Mouse (Mus musculus): Measurements from ENCODE around the gene Nrm. TPM values are rescaled to one million over a fixed set of nuclear protein-coding genes. Genes with fewer than 3 reads are reported as not detected.

Nrm gene
- polyA plus RNA-seq, 1 experiment from 2014 or later, result 20.7 TPM

DNA sequence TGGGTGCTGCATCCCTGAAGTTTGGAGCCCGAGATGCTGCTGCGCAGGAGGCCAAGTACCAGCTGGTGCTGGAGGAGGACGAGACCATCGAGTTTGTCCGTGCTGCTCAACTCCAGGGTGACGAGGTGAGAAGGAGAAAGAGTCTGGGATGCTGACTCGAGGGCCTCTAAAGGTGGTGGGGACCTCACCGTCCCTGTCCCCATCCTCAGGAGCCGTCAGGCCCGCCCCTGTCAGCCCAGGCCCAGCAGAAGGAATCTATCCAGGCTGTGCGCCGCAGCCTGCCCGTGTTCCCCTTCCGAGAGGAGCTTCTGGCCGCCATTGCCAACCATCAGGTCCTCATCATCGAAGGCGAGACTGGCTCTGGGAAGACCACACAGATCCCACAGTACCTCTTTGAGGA is 21.8 kb downstream of the Nrm start:
- Histone ChIP-seq H3K27ac (ENCODE audit: low read length) (no peak overlapping the region), H3K9me3 (replicated peaks; ENCODE audit: control insufficient read depth, low read length) (no peaks in the 10 kb centered on the region), H3K4me1 (ENCODE audit: control insufficient read depth, low read depth, low read length) (peaks cover 11% of the 10 kb centered on the region), H3K4me2 (ENCODE audit: low read depth, low read length) (no peak overlapping the region), H3K27me3 (ENCODE audit: control insufficient read depth, insufficient read depth, low read depth, low read length) (no peaks in the 10 kb centered on the region), H3K9ac (ENCODE audit: low read depth, low read length) (no peak overlapping the region), H3K4me3 (ENCODE audit: low read depth, low read length) (no peak overlapping the region), H3K36me3 (ENCODE audit: control insufficient read depth, insufficient read depth) (peaks cover 49% of the 10 kb centered on the region)
- 89% methylated on average over 17 of the region's 17 CpGs for WGBS (ENCODE audit: insufficient replicate concordance)
- ATAC-seq (ENCODE audit: low read depth), result no peak

DNA sequence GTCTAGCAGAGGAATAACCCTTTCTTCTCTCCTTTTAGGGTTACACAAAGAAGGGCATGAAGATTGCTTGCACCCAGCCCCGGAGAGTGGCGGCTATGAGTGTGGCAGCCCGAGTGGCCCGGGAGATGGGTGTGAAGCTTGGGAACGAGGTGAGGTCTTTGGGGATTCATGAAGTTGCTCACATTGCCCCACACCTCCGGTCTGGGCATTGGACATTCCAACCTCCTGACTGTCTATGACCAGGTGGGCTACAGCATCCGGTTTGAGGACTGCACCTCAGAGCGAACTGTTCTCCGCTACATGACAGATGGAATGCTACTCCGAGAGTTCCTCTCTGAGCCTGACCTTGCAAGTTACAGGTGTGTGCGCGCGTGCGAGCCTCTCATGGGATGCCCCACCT is 22.7 kb downstream of the Nrm start:
- no peak for ATAC-seq (ENCODE audit: low read depth)
- 89% methylated on average over 14 of the region's 14 CpGs for WGBS (ENCODE audit: insufficient replicate concordance)
- H3K9ac ChIP-seq (ENCODE audit: low read depth, low read length), result no peak overlapping the region
- H3K4me3 ChIP-seq (ENCODE audit: low read depth, low read length), result no peak overlapping the region
- H3K27me3 ChIP-seq (ENCODE audit: control insufficient read depth, insufficient read depth, low read depth, low read length), result no peaks in the 10 kb centered on the region
- no peak overlapping the region for H3K4me2 ChIP-seq (ENCODE audit: low read depth, low read length)
- H3K27ac ChIP-seq (ENCODE audit: low read length), result no peak overlapping the region
- H3K4me1 ChIP-seq (ENCODE audit: control insufficient read depth, low read depth, low read length), result peaks cover 11% of the 10 kb centered on the region
- H3K36me3 ChIP-seq (ENCODE audit: control insufficient read depth, insufficient read depth), result peaks cover 54% of the 10 kb centered on the region
- no peaks in the 10 kb centered on the region for H3K9me3 ChIP-seq (replicated peaks; ENCODE audit: control insufficient read depth, low read length)

- Histone ChIP-seq H3K36me3 (ENCODE audit: control insufficient read depth, insufficient read depth) (peaks cover 66% of the 10 kb centered on the region), H3K27me3 (ENCODE audit: control insufficient read depth, insufficient read depth, low read depth, low read length) (no peaks in the 10 kb centered on the region), H3K27ac (ENCODE audit: low read length) (no peak overlapping the region), H3K4me2 (ENCODE audit: low read depth, low read length) (no peak overlapping the region), H3K4me1 (ENCODE audit: control insufficient read depth, low read depth, low read length) (no peaks in the 10 kb centered on the region), H3K4me3 (ENCODE audit: low read depth, low read length) (no peak overlapping the region), H3K9me3 (replicated peaks; ENCODE audit: control insufficient read depth, low read length) (no peaks in the 10 kb centered on the region), H3K9ac (ENCODE audit: low read depth, low read length) (no peak overlapping the region)
- ATAC-seq (ENCODE audit: low read depth), result no peak
- WGBS (ENCODE audit: insufficient replicate concordance), result 80% methylated on average over 13 of the region's 17 CpGs
Measured at GRCm38 (mm10) chr17:35887725-35888124, 26.6 kb downstream of the Nrm start.

DNA sequence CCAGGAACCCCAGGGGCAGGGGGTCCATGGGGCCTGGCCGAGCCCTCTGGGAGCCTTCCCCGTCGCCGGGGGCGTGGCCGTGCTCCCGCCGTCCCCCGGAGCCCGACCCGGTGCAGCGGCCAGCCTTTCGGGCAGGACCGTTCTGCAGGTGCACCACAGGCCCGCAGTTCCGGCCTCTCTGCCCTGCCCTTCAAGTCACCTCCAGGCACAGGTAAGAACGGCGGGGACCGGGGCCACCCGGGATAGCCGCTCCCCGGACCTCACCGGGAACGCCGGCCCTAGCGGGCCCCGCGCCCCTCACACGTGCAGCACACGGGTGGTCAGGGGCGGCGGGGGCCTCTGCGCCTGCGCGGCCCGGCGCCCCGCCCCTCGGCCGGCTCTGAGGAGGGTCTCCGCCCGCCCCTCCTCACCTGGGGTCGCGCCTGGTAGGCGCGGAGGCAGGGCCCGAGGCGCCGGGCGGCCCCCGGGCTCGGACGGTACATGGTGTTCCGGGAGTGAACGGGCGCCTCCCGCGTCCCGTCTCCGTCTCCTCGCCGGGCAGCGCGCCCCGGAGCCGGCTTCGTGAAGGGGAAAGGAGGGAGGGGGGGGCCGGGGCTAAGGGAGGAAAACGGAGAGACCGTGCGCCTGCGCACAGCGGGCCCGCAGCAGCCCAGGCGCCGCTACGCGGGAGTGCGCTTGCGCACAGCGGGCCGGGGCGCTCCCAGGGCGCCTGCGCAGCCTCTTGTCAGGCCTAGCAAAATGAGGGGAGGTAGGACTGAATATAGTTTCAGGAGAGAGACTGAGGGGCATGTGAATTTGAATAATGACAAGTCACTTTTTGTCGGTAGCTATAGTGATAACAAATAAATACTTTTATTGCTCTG is 35.9 kb downstream of the Nrm start, which contains the start of gene 2310061I04Rik:
Gene 2310061I04Rik (minus strand): TSS at position 651 of the 863 bp plus-strand sequence.
- H3K36me3 ChIP-seq (ENCODE audit: control insufficient read depth, insufficient read depth), result peaks cover 10% of the 10 kb centered on the region
- ATAC-seq (ENCODE audit: low read depth), result peak; percentile 95
- no peaks in the 10 kb centered on the region for H3K27me3 ChIP-seq (ENCODE audit: control insufficient read depth, insufficient read depth, low read depth, low read length)
- peaks cover 13% of the 10 kb centered on the region for H3K4me1 ChIP-seq (ENCODE audit: control insufficient read depth, low read depth, low read length)
- no peaks in the 10 kb centered on the region for H3K9me3 ChIP-seq (replicated peaks; ENCODE audit: control insufficient read depth, low read length)
- peak within 1 kb of the TSS; percentile 91 for H3K4me3 ChIP-seq (ENCODE audit: low read depth, low read length)
- peak within 1 kb of the TSS; percentile 80 for H3K27ac ChIP-seq (ENCODE audit: low read length)
- H3K4me2 ChIP-seq (ENCODE audit: low read depth, low read length), result peak within 1 kb of the TSS; percentile 97
- WGBS (ENCODE audit: insufficient replicate concordance), result under 1% methylated on average over 85 of the region's 86 CpGs
- H3K9ac ChIP-seq (ENCODE audit: low read depth, low read length), result peak within 1 kb of the TSS; percentile 93

GRCm38 (mm10) chr17:35897644-35898573 is 36.8 kb downstream of the Nrm start:
- no peaks in the 10 kb centered on the region for H3K9me3 ChIP-seq (replicated peaks; ENCODE audit: control insufficient read depth, low read length)
- H3K27me3 ChIP-seq (ENCODE audit: control insufficient read depth, insufficient read depth, low read depth, low read length), result no peaks in the 10 kb centered on the region
- ATAC-seq (ENCODE audit: low read depth), result peak; percentile 37; the same call in 1 of the 2 replicates
- H3K4me1 ChIP-seq (ENCODE audit: control insufficient read depth, low read depth, low read length), result peaks cover 13% of the 10 kb centered on the region
- H3K9ac ChIP-seq (ENCODE audit: low read depth, low read length), result peak overlapping the region; percentile 54
- H3K4me2 ChIP-seq (ENCODE audit: low read depth, low read length), result peak overlapping the region; percentile 97
- peaks cover 6% of the 10 kb centered on the region; the same call in 1 of the 2 replicates for H3K36me3 ChIP-seq (ENCODE audit: control insufficient read depth, insufficient read depth)
- H3K27ac ChIP-seq (ENCODE audit: low read length), result peak overlapping the region; percentile 53
- peak overlapping the region; percentile 91 for H3K4me3 ChIP-seq (ENCODE audit: low read depth, low read length)
- 31% methylated on average over 23 of the region's 23 CpGs for WGBS (ENCODE audit: insufficient replicate concordance)

DNA sequence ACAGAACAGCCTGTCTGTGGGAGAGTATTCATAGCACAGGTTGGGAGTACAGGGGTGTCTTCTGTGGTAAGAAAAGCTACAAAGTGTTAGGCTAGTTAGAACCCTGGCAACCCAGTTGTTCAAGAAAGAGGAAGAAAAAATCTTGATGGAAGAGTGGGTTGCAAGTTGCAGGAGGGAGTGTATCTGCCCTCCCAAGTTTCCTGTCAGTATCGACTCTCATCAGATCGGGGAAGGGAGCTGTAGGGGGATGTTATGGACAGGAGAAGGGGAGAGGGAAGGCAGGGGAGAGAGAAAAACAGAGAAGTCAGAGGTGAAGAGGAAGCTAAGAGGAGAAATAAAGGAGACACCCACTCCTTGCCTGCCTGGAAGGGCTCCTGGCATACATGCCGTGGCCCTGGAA is 39.5 kb downstream of the Nrm start:
- H3K4me2 ChIP-seq (ENCODE audit: low read depth, low read length), result no peak overlapping the region
- H3K4me1 ChIP-seq (ENCODE audit: control insufficient read depth, low read depth, low read length), result peaks cover 13% of the 10 kb centered on the region
- 24% methylated on average over 3 of the region's 3 CpGs for WGBS (ENCODE audit: insufficient replicate concordance)
- H3K27ac ChIP-seq (ENCODE audit: low read length), result no peak overlapping the region
- H3K4me3 ChIP-seq (ENCODE audit: low read depth, low read length), result no peak overlapping the region
- ATAC-seq (ENCODE audit: low read depth), result no peak
- H3K36me3 ChIP-seq (ENCODE audit: control insufficient read depth, insufficient read depth), result no peaks in the 10 kb centered on the region
- no peaks in the 10 kb centered on the region for H3K27me3 ChIP-seq (ENCODE audit: control insufficient read depth, insufficient read depth, low read depth, low read length)
- no peak overlapping the region for H3K9ac ChIP-seq (ENCODE audit: low read depth, low read length)
- no peaks in the 10 kb centered on the region for H3K9me3 ChIP-seq (replicated peaks; ENCODE audit: control insufficient read depth, low read length)

GRCm38 (mm10) chr17:35903343-35903991 is 42.3 kb downstream of the Nrm start:
- H3K36me3 ChIP-seq (ENCODE audit: control insufficient read depth, insufficient read depth), result no peaks in the 10 kb centered on the region

DNA sequence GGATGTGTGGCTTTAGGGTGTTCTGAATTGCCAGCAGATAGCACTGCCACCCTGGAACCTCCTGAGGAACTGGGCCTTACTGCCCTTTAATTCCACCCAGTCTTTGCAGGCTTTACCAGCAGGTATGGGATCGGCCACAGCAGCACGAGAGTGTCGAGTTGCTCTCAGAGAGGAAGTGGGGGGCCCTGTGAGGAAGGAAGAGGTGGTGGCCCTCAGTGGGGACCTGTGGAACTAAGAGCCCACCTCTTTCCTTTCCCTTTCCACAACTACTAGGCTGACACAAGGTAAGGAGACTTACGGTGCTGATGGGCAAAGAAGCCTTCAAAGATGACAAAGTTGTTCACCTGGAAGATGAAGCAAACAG is 42.9 kb downstream of the Nrm start:
- Histone ChIP-seq H3K4me2 (ENCODE audit: low read depth, low read length) (no peak overlapping the region), H3K9ac (ENCODE audit: low read depth, low read length) (no peak overlapping the region), H3K9me3 (replicated peaks; ENCODE audit: control insufficient read depth, low read length) (no peaks in the 10 kb centered on the region), H3K4me3 (ENCODE audit: low read depth, low read length) (no peak overlapping the region), H3K4me1 (ENCODE audit: control insufficient read depth, low read depth, low read length) (peaks cover 2% of the 10 kb centered on the region), H3K27me3 (ENCODE audit: control insufficient read depth, insufficient read depth, low read depth, low read length) (no peaks in the 10 kb centered on the region), H3K36me3 (ENCODE audit: control insufficient read depth, insufficient read depth) (no peaks in the 10 kb centered on the region), H3K27ac (ENCODE audit: low read length) (no peak overlapping the region)
- no peak for ATAC-seq (ENCODE audit: low read depth)
- 35% methylated on average over 4 of the region's 4 CpGs for WGBS (ENCODE audit: insufficient replicate concordance)

More at GRCm38 (mm10) chr17:35903343-35903991, 42.3 kb downstream of the Nrm start:
- Histone ChIP-seq H3K9me3 (replicated peaks; ENCODE audit: control insufficient read depth, low read length) (no peaks in the 10 kb centered on the region), H3K4me3 (ENCODE audit: low read depth, low read length) (no peak overlapping the region), H3K4me2 (ENCODE audit: low read depth, low read length) (no peak overlapping the region), H3K4me1 (ENCODE audit: control insufficient read depth, low read depth, low read length) (no peaks in the 10 kb centered on the region; the same call in 1 of the 2 replicates), H3K27me3 (ENCODE audit: control insufficient read depth, insufficient read depth, low read depth, low read length) (no peaks in the 10 kb centered on the region), H3K9ac (ENCODE audit: low read depth, low read length) (no peak overlapping the region), H3K27ac (ENCODE audit: low read length) (no peak overlapping the region)
- WGBS (ENCODE audit: insufficient replicate concordance), result 64% methylated on average over 9 of the region's 9 CpGs
- no peak for ATAC-seq (ENCODE audit: low read depth)

All from liver, embryonic 16.5 days (tissue).